Mouse (Mus musculus) megakaryocyte, embryonic 14.5 days (primary cell): Measurements from ENCODE around the gene Arhgap4.

Experiments used
- FLI1 ChIP-seq: IDR thresholded peaks from 2 replicates; pipeline ENCODE4 v1.6.1; 2012; ENCODE audit warnings: low read length, inconsistent platforms, mixed read lengths
- GATA1 ChIP-seq: IDR thresholded peaks from 3 replicates; pipeline ENCODE4 v1.6.1; 2012; ENCODE audit warnings: mixed read lengths, low read length, inconsistent platforms, borderline replicate concordance

DNA sequence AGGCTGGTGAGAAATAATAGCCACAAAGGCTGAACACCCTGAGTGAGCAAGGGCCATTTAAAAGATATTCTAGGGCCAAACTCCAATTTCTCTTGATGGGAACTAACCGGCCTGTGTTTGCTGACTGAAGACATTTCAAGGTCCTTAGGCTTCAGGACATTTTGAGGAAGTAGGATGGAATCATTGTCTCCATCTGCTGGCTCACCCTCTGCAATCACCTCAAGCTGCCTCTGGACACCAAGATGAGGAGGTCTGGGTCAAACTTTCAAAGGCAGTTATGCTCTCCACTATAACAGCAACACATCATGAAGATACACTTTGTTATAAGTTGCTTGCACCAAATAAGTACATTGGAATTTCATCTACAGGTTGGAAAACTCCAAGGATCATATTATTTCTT, 11.6 kb downstream of the Arhgap4 start:
- TF ChIP-seq FLI1 (no peak), GATA1 (no peak)
